ENCODE assay signal across 18 mouse cellular contexts in the genomic region with DNA sequence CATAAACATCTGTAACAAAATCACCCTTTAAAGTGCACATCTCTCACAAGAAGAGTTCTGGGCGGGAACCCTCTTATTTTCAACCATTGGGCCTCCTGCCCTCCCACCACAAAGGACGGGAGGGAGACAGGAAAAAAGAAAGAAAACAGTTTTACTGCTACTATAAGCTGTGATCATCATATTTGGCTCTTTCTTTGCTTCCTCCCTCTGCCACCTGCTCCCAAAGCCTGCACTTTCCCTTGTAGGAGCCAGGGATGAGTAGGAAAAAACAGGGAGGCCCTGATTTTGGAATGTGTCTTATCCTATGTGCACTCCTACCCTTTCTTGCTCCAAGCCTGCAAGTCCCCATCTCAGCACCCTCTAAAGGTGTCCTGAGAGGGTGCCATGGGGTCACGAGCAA. TPM values are rescaled to one million over a fixed set of nuclear protein-coding genes. Genes with fewer than 3 reads are reported as not detected.
DNase-seq lines count a peak whose midpoint lies in the region; ATAC-seq lines count a peak whose summit lies in the region.
"Had no signal": no experiment of that assay in that cellular context is flagged by ENCODE, and none has a peak within 500 bp of the region (broad histone marks: within the 10 kb centered on the region; RNA-seq: fewer than 3 reads in every experiment).

No protein-coding gene starts in this region.

- H3K9ac ChIP-seq in hindbrain, embryonic 14.5 days, result no peak overlapping the region
- H3K9ac ChIP-seq: embryonic facial prominence, embryonic 12.5 days; forebrain, embryonic 13.5 days; forebrain, embryonic 15.5 days; forebrain, postnatal 0 days had no signal

- no peak for ATAC-seq in hindbrain, embryonic 14.5 days (ENCODE audit: low FRiP score)
- ATAC-seq: forebrain, embryonic 13.5 days; forebrain, embryonic 15.5 days; forebrain, postnatal 0 days had no signal

- peak; percentile 12 for DNase-seq in hindbrain, embryonic 14.5 days (ENCODE audit: low spot score)
- DNase-seq in hindbrain, embryonic 10.5 days (ENCODE audit: low spot score), result no peak
- peak; percentile 38 for DNase-seq in layer of hippocampus, adult 9-11 months
- DNase-seq in layer of hippocampus, adult 9-10 months (ENCODE audit: low spot score), result no peak
- no peak for DNase-seq in gastrocnemius, postnatal 4 days (ENCODE audit: low spot score in 2 of 2)
- DNase-seq: adrenal gland, adult 2 months; adrenal gland, postnatal 10 days; adrenal gland, postnatal 25 days; cerebellum, adult 11-12 months; cerebellum, adult 2 months; cerebellum, adult 9-10 months; cerebellum, postnatal 10 days; cerebellum, postnatal 25 days; forebrain, postnatal 0 days had no signal

- H3K27ac ChIP-seq in hindbrain, embryonic 14.5 days, result no peak overlapping the region
- no peak overlapping the region for H3K27ac ChIP-seq in hindbrain, embryonic 10.5 days
- H3K27ac ChIP-seq: embryonic facial prominence, embryonic 10.5 days; embryonic facial prominence, embryonic 12.5 days; forebrain, embryonic 13.5 days; forebrain, embryonic 15.5 days had no signal

- no peak overlapping the region for H3K4me3 ChIP-seq in hindbrain, embryonic 14.5 days (replicated peaks; ENCODE audit: low read length)
- H3K4me3 ChIP-seq in hindbrain, embryonic 10.5 days, result no peak overlapping the region
- H3K4me3 ChIP-seq: embryonic facial prominence, embryonic 10.5 days; embryonic facial prominence, embryonic 12.5 days; forebrain, embryonic 13.5 days; forebrain, embryonic 15.5 days had no signal

- no peaks in the 10 kb centered on the region for H3K9me3 ChIP-seq in hindbrain, embryonic 14.5 days (ENCODE audit: control insufficient read depth, low read length)
- H3K9me3 ChIP-seq in hindbrain, embryonic 10.5 days, result no peaks in the 10 kb centered on the region
- H3K9me3 ChIP-seq: embryonic facial prominence, embryonic 10.5 days; embryonic facial prominence, embryonic 12.5 days; forebrain, embryonic 13.5 days; forebrain, embryonic 15.5 days had no signal

- peaks cover 3% of the 10 kb centered on the region; the same call in 1 of the 2 replicates for H3K4me1 ChIP-seq in hindbrain, embryonic 14.5 days (replicated peaks; ENCODE audit: control insufficient read depth, insufficient read depth, low read length)
- peaks cover 3% of the 10 kb centered on the region for H3K4me1 ChIP-seq in hindbrain, embryonic 10.5 days (replicated peaks)

- H3K36me3 ChIP-seq in hindbrain, embryonic 14.5 days (replicated peaks; ENCODE audit: control insufficient read depth, insufficient read depth), result peaks cover 78% of the 10 kb centered on the region
- peaks cover 93% of the 10 kb centered on the region for H3K36me3 ChIP-seq in hindbrain, embryonic 10.5 days

- H3K27me3 ChIP-seq in hindbrain, embryonic 14.5 days (ENCODE audit: control insufficient read depth, insufficient read depth, low read length), result no peaks in the 10 kb centered on the region
- H3K27me3 ChIP-seq in hindbrain, embryonic 10.5 days (ENCODE audit: insufficient read depth, poor library complexity, severe bottlenecking), result no peaks in the 10 kb centered on the region
- H3K27me3 ChIP-seq: embryonic facial prominence, embryonic 12.5 days; forebrain, embryonic 13.5 days; forebrain, embryonic 15.5 days had no signal

- no peak overlapping the region for H3K4me2 ChIP-seq in hindbrain, embryonic 14.5 days (replicated peaks)
- H3K4me2 ChIP-seq: embryonic facial prominence, embryonic 12.5 days; forebrain, embryonic 13.5 days; forebrain, embryonic 15.5 days had no signal

- 84% methylated on average over 3 of the region's 3 CpGs for WGBS in hindbrain, embryonic 14.5 days
- WGBS in hindbrain, embryonic 10.5 days, result 83% methylated on average over 3 of the region's 3 CpGs

RNA-seq across cellular contexts. Expression of gene Atxn1l, which starts 6.5 kb away (rescaled TPM):
- 4.6 TPM in 2 replicates for polyA plus RNA-seq in hindbrain, embryonic 14.5 days (2014; fragmentation: Nextera tagmentation; extraction: Ambion mirVana)
- polyA plus RNA-seq in hindbrain, embryonic 10.5 days (2016; fragmentation: Nextera tagmentation; extraction: Ambion mirVana), result 6.2 and 7.4 TPM in 2 replicates
- total RNA-seq in gastrocnemius, postnatal 4 days (2021), result 10 to 100 TPM; 35.7 to 36.7 TPM

RNA-seq across cellular contexts. Expression of gene Zfp821, which starts 25.7 kb away (rescaled TPM):
- 71.4 and 75.8 TPM in 2 replicates for polyA plus RNA-seq in hindbrain, embryonic 14.5 days (2014; fragmentation: Nextera tagmentation; extraction: Ambion mirVana)
- 39.3 and 50.3 TPM in 2 replicates for polyA plus RNA-seq in hindbrain, embryonic 10.5 days (2016; fragmentation: Nextera tagmentation; extraction: Ambion mirVana)
- total RNA-seq in gastrocnemius, postnatal 4 days (2021), result 10 to 100 TPM; 13.8 to 14.9 TPM

RNA-seq across cellular contexts. Expression of gene Ist1, which starts 38.0 kb away (rescaled TPM):
- polyA plus RNA-seq in hindbrain, embryonic 14.5 days (2014; fragmentation: Nextera tagmentation; extraction: Ambion mirVana), result 154 and 164 TPM in 2 replicates
- 138 and 156 TPM in 2 replicates for polyA plus RNA-seq in hindbrain, embryonic 10.5 days (2016; fragmentation: Nextera tagmentation; extraction: Ambion mirVana)
- 10 to 100 TPM; 51.8 to 56.4 TPM for total RNA-seq in gastrocnemius, postnatal 4 days (2021)

RNA-seq across cellular contexts. Expression of gene Ap1g1, which starts 47.3 kb away (rescaled TPM):
- 39.1 and 46.5 TPM in 2 replicates for polyA plus RNA-seq in hindbrain, embryonic 14.5 days (2014; fragmentation: Nextera tagmentation; extraction: Ambion mirVana)
- polyA plus RNA-seq in hindbrain, embryonic 10.5 days (2016; fragmentation: Nextera tagmentation; extraction: Ambion mirVana), result 44.8 and 45.3 TPM in 2 replicates
- total RNA-seq in gastrocnemius, postnatal 4 days (2021), result 10 to 100 TPM; 46.7 to 51.7 TPM

Comparison
In these comparisons a context has a peak if more than half of its experiments do, and no peak if none do; other contexts are left out.
1. DNase-seq: peak in hindbrain, embryonic 14.5 days (single experiment) and layer of hippocampus, adult 9-11 months (single experiment); none in hindbrain, embryonic 10.5 days (single experiment), layer of hippocampus, adult 9-10 months (single experiment) and gastrocnemius, postnatal 4 days (0 of 2).